Mouse (Mus musculus): ENCODE measurements around the gene Selenos. TPM values are rescaled to one million over a fixed set of nuclear protein-coding genes. Genes with fewer than 3 reads are reported as not detected.

Selenos gene
- polyA plus RNA-seq (2012), result 1.1 and 1.2 TPM in 2 replicates

DNA sequence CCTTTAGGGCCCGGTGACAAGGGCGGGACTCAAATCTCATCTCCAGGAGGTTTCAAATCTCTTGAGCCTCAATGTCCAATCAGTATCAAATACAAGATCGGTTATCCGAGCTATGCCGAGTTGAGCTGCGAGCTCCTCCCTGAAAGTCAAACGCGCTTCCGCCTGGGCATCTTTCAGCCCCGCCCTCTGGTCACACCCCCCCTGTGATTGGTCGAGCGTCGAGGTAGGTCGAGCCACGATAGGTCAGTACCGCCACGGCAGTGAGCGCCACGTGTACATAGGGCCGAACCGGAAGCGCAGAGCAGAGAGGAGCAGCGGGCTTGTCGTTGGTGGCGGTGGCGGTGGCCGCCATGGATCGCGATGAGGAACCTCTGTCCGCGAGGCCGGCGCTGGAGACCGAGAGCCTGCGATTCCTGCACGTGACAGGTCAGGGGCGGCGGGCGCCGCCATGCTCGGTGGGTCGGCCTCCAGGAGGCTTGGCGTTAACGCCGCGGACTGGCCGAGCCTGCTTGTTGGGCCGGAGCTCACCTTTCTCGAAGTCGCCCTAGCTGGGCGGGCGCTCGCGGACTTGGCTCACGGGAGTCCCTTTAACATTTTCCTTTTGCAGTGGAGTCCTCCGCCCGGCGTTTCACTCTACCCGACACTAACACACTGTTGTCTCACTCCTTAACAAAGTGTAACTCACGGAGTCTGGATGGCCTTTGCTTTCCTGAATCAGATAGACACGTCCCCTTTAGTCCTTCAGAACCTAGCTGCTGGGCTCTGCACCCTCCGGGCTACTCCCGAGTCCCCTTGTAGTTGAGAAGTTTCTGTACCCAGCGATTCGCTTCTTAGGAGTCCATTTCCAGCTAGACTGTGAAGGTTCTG, at the start of gene Selenos:
Selenos (plus strand) TSS at position 286 of the 867 bp plus-strand sequence.
- peaks cover 55% of the 10 kb centered on the region for H3K36me3 ChIP-seq (ENCODE audit: control insufficient read depth)
- no peaks in the 10 kb centered on the region for H3K27me3 ChIP-seq (ENCODE audit: control insufficient read depth)
- TF ChIP-seq TAL1 (IDR thresholded peaks at IDR 0.05; ENCODE audit: low read length) (no peak), GATA1 (IDR thresholded peaks at IDR 0.05; ENCODE audit: low read length) (no peak)
- peaks cover 26% of the 10 kb centered on the region for H3K4me1 ChIP-seq (ENCODE audit: control insufficient read depth)
- H3K4me3 ChIP-seq (replicated peaks), result peak within 1 kb of the TSS; percentile 71
- no peaks in the 10 kb centered on the region for H3K9me3 ChIP-seq (ENCODE audit: control insufficient read depth, low read length)

DNA sequence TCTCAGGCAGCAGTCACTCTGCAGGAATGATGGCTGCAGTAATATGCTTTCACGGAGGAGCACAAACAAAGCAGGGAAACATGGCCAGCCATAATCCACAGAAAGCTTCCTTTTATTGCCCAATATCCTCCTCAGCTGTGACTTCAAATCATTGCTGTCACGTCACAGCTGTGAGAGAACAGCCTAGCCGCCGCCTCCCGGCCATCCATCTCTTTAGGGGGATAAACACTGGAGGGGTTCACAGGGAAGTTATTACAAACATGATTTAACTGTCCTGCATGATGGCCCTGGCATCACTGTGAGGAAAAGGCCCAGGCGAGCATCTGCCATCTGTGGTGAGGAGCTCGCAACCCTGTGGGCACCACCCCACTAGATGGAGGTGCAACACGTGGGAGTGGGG, 42.6 kb upstream of the Selenos start:
- H3K27me3 ChIP-seq (ENCODE audit: control insufficient read depth), result no peaks in the 10 kb centered on the region
- TF ChIP-seq GATA1 (IDR thresholded peaks at IDR 0.05; ENCODE audit: low read length) (no peak), TAL1 (IDR thresholded peaks at IDR 0.05; ENCODE audit: low read length) (no peak)
- no peaks in the 10 kb centered on the region for H3K9me3 ChIP-seq (ENCODE audit: control insufficient read depth, low read length)
- no peaks in the 10 kb centered on the region for H3K36me3 ChIP-seq (ENCODE audit: control insufficient read depth)
- H3K4me1 ChIP-seq (ENCODE audit: control insufficient read depth), result peaks cover 1% of the 10 kb centered on the region; the same call in 1 of the 2 replicates
- H3K4me3 ChIP-seq (replicated peaks), result no peak overlapping the region

DNA sequence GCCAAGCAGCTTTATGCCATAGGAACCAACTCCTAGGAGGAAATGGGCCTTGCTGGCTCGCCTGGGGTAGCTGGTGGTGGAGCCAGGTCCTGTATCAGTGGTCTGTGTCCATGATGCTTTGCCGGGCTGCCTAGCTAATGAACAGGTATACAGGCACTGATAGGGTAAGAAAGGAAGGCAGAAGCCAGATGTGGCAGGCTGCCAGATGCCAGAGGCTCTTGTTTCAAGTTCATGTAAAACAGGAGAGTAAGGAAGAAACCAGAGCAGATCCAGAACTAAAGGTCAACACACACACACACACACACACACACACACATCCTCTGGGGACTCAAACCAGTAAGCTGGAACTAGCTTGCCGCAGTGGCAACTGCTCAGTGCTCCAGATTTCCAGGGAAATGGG, 41.2 kb upstream of the Selenos start:
- no peaks in the 10 kb centered on the region for H3K36me3 ChIP-seq (ENCODE audit: control insufficient read depth)
- H3K9me3 ChIP-seq (ENCODE audit: control insufficient read depth, low read length), result no peaks in the 10 kb centered on the region
- TF ChIP-seq GATA1 (IDR thresholded peaks at IDR 0.05; ENCODE audit: low read length), result no peak
- no peak for TF ChIP-seq TAL1 (IDR thresholded peaks at IDR 0.05; ENCODE audit: low read length)
- H3K4me3 ChIP-seq (replicated peaks), result no peak overlapping the region
- no peaks in the 10 kb centered on the region for H3K27me3 ChIP-seq (ENCODE audit: control insufficient read depth)
- H3K4me1 ChIP-seq (ENCODE audit: control insufficient read depth), result peaks cover 1% of the 10 kb centered on the region; the same call in 1 of the 2 replicates

DNA sequence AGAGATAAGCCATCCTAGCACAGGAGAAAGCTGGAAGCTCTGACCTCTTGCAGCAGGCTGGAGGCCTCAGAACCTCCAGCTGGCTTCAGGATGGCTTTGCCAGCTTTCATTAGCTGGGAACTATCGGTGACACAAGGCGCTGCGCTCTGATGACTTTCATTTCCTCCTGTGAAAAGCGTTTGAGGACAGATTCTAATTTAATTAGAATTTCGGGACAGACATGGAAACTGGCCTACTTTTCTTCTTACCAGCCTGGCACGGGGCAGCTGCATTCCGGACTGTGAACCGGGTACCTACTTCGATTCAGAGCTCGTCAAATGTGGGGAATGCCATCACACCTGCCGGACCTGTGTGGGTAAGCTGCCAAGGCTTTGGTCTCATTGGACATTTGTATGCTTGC, 40.7 kb upstream of the Selenos start:
- H3K4me3 ChIP-seq (replicated peaks), result no peak overlapping the region
- peaks cover 1% of the 10 kb centered on the region; the same call in 1 of the 2 replicates for H3K4me1 ChIP-seq (ENCODE audit: control insufficient read depth)
- no peaks in the 10 kb centered on the region for H3K27me3 ChIP-seq (ENCODE audit: control insufficient read depth)
- TF ChIP-seq GATA1 (IDR thresholded peaks at IDR 0.05; ENCODE audit: low read length), result no peak
- no peak for TF ChIP-seq TAL1 (IDR thresholded peaks at IDR 0.05; ENCODE audit: low read length)
- no peaks in the 10 kb centered on the region for H3K36me3 ChIP-seq (ENCODE audit: control insufficient read depth)
- H3K9me3 ChIP-seq (ENCODE audit: control insufficient read depth, low read length), result no peaks in the 10 kb centered on the region

DNA sequence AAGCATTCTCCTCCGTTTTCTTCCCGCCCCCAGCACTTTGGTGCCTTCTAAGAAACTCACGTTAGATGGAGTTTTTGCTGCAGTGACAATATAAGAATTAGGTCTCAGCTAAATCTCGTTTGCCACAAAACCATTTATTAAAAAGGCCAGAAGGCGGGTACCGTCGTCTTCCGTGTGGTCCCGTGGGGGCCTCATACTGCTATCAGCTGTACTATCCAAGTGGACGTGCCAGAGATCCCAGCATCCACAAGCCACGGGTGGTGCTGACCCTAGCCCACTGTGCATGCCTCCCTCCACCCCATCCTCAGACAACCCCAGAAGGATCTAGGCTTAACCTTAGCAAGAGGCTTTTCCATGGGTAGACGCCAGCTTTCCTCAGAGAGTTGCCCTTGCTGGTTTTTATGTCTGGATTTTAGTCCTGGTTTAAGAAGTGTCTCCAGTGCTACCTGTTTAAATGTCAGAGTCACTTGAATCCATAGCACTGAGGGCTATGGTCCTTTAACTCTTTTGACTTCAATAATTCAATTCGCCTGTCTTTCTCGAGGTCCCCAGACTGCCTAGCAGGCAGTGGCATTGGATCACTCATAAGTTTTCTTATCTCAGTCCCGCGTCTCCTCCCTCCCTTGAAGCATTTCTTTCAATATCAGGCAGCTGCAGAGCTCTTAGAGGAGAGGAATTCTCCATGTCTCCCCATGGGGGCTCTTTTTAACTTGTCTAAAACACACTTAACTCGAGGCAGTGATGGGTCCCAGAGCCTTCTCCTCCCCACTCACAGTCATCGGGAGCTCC, 39.2 kb upstream of the Selenos start:
- TF ChIP-seq TAL1 (IDR thresholded peaks at IDR 0.05; ENCODE audit: low read length) (no peak), GATA1 (IDR thresholded peaks at IDR 0.05; ENCODE audit: low read length) (no peak)
- Histone ChIP-seq H3K9me3 (ENCODE audit: control insufficient read depth, low read length) (no peaks in the 10 kb centered on the region), H3K36me3 (ENCODE audit: control insufficient read depth) (no peaks in the 10 kb centered on the region), H3K4me3 (replicated peaks) (no peak overlapping the region), H3K27me3 (ENCODE audit: control insufficient read depth) (no peaks in the 10 kb centered on the region), H3K4me1 (ENCODE audit: control insufficient read depth) (peaks cover 1% of the 10 kb centered on the region; the same call in 1 of the 2 replicates)

DNA sequence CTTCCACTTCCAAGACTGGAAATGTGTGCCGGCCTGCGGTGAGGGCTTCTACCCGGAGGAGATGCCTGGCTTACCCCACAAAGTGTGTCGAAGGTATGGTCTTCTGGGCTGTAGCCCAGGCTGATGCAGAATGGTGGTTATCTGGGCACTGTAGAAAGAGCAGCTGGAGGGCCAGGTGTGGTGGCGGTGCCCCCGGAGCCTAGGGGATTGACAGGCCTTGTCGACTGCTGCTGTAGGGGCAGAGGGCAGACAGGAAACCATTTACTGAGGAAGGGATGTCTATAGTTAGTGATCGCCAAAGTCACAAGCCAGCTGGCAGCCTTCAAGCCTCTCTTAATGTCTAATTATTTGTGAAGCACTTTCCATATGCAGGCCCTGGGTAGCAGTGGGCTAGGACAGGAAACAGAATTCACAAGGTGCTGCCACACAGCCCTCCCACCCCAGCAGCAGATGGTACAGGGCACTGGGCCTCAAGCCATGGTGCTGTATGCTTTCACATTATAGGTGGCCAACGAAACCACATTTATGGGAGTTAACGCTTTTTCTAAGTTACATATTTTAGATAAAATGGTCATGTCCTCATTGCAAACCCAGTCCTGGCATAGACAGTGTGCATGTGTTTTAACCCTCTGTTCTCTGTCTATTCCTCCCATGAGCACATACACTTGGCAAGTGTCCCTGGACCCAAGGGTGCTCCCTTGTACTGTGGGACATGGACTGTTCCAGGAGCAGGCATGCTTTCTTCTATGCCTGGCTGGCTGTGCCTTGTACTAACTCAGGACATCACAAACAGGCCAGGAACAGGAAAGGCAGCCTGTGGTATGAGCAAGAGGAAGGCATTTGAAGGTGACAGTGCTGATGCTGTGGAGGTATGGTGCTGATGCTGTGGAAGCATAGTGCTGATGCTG, 35.6 kb upstream of the Selenos start, which contains the start of gene Gm45213:
Gm45213 (plus strand) TSS at position 51 of the 908 bp plus-strand sequence.
- no peak within 1 kb of the TSS for H3K4me3 ChIP-seq (replicated peaks)
- H3K9me3 ChIP-seq (ENCODE audit: control insufficient read depth, low read length), result no peaks in the 10 kb centered on the region
- H3K27me3 ChIP-seq (ENCODE audit: control insufficient read depth), result no peaks in the 10 kb centered on the region
- no peak for TF ChIP-seq GATA1 (IDR thresholded peaks at IDR 0.05; ENCODE audit: low read length)
- H3K36me3 ChIP-seq (ENCODE audit: control insufficient read depth), result no peaks in the 10 kb centered on the region
- H3K4me1 ChIP-seq (ENCODE audit: control insufficient read depth), result peaks cover 1% of the 10 kb centered on the region; the same call in 1 of the 2 replicates

DNA sequence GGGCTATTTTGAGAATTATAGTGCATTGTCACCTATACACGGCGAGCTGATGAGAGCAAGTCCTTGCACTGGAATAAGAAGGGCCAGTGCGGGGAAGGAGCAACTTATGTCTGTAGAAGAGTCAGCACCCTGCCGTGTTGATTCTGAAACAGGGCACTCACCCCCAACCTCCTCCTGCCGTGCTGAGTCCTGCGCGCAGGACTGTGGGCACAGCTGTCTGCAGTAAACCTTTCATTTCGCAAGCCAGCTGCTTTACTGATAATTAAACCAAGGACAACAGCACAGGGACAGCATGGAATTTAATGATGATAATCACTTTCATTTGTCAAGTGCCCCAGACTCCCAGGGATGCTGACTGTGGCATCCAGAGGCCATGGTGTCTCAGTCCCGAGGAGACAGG, 34.8 kb upstream of the Selenos start:
- Histone ChIP-seq H3K9me3 (ENCODE audit: control insufficient read depth, low read length) (no peaks in the 10 kb centered on the region), H3K36me3 (ENCODE audit: control insufficient read depth) (no peaks in the 10 kb centered on the region), H3K4me3 (replicated peaks) (no peak overlapping the region), H3K4me1 (ENCODE audit: control insufficient read depth) (peaks cover 1% of the 10 kb centered on the region; the same call in 1 of the 2 replicates), H3K27me3 (ENCODE audit: control insufficient read depth) (no peaks in the 10 kb centered on the region)
- TF ChIP-seq GATA1 (IDR thresholded peaks at IDR 0.05; ENCODE audit: low read length) (no peak), TAL1 (IDR thresholded peaks at IDR 0.05; ENCODE audit: low read length) (no peak)
